In genomic region chr19:40332303-40332702, GRCm38 (mm10) we compare ENCODE assay signal across 13 mouse cellular contexts.
"Had no signal": no experiment of that assay in that cellular context is flagged by ENCODE, and none has a peak within 500 bp of the region (broad histone marks: within the 10 kb centered on the region; RNA-seq: fewer than 3 reads in every experiment).

No protein-coding gene starts in this region.

- H3K36me3 ChIP-seq: limb, embryonic 15.5 days; midbrain, embryonic 10.5 days had no signal

- H3K4me3 ChIP-seq: limb, embryonic 15.5 days; liver, embryonic 12.5 days; midbrain, embryonic 10.5 days; myocyte; neural tube, embryonic 15.5 days had no signal

- H3K4me2 ChIP-seq: limb, embryonic 15.5 days; liver, embryonic 12.5 days; lung, embryonic 14.5 days; neural tube, embryonic 15.5 days had no signal

- DNase-seq: kidney, postnatal 36 days; layer of hippocampus, adult 9-11 months; layer of hippocampus, postnatal 36 days; midbrain, embryonic 14.5 days; right cerebral cortex, adult 18-20 months; thymus, postnatal 4 days had no signal

- H3K4me1 ChIP-seq: limb, embryonic 15.5 days; neural tube, embryonic 15.5 days had no signal

- H3K27ac ChIP-seq: limb, embryonic 15.5 days; liver, embryonic 12.5 days; midbrain, embryonic 10.5 days; neural tube, embryonic 15.5 days; stomach, postnatal 0 days had no signal

- H3K27me3 ChIP-seq: limb, embryonic 15.5 days; liver, embryonic 12.5 days; neural tube, embryonic 15.5 days had no signal

- ATAC-seq: liver, embryonic 12.5 days had no signal

- H3K9ac ChIP-seq: limb, embryonic 15.5 days; liver, embryonic 12.5 days; lung, embryonic 14.5 days; neural tube, embryonic 15.5 days had no signal

- H3K9me3 ChIP-seq: limb, embryonic 15.5 days; liver, embryonic 12.5 days; midbrain, embryonic 10.5 days; neural tube, embryonic 15.5 days had no signal
